Mouse (Mus musculus) liver, embryonic 15.5 days (tissue): ENCODE results near the gene Cdcp1. TPM values are rescaled to one million over a fixed set of nuclear protein-coding genes. Genes with fewer than 3 reads are reported as not detected.

Experiments
- ATAC-seq: fragments of 200-750 bp; cut with Nextera tagmentation; 2 replicates; pipeline ENCODE4 v1.8.0; 2017; ENCODE audit warnings: moderate number of reproducible peaks, mild to moderate bottlenecking, moderate library complexity; ENCODE audit not compliant: insufficient read depth
- H3K27ac ChIP-seq: fragments of 300-500 bp; sonication (generic); replicated peaks from 2 replicates; pipeline ENCODE4 v1.5.1; 2015; ENCODE audit warnings: mild to moderate bottlenecking, inconsistent platforms
- H3K27me3 ChIP-seq: fragments of 300-500 bp; sonication (generic); 2 replicates; pipeline ENCODE4 v1.6.1; 2015; ENCODE audit warnings: mild to moderate bottlenecking, inconsistent platforms
- H3K36me3 ChIP-seq: fragments of 300-500 bp; sonication (generic); replicated peaks from 2 replicates; pipeline ENCODE4 v1.6.1; 2015; ENCODE audit warnings: moderate library complexity, mild to moderate bottlenecking, inconsistent platforms
- H3K4me1 ChIP-seq: fragments of 300-500 bp; sonication (generic); replicated peaks from 2 replicates; pipeline ENCODE4 v1.6.1; 2015; ENCODE audit warnings: inconsistent platforms
- H3K4me2 ChIP-seq: fragments of 300-500 bp; sonication (generic); 2 replicates; pipeline ENCODE4 v1.6.1; 2015; ENCODE audit warnings: moderate library complexity, mild to moderate bottlenecking, inconsistent platforms
- H3K4me3 ChIP-seq: fragments of 300-500 bp; sonication (generic); replicated peaks from 2 replicates; pipeline ENCODE4 v1.5.1; 2015; ENCODE audit warnings: mild to moderate bottlenecking, inconsistent platforms
- H3K9ac ChIP-seq: fragments of 300-500 bp; sonication (generic); 2 replicates; pipeline ENCODE4 v1.6.1; 2015; ENCODE audit warnings: moderate library complexity, mild to moderate bottlenecking, inconsistent platforms
- H3K9me3 ChIP-seq: fragments of 300-500 bp; sonication (generic); replicated peaks from 2 replicates; pipeline ENCODE4 v1.6.1; 2016; ENCODE audit warnings: inconsistent platforms
- WGBS: fragments of 180-500 bp; shearing (Covaris S2); methylation state at CpG from one replicate; pipeline ENCODE4 v1.1.7; 2015; ENCODE audit warnings: mixed read lengths; ENCODE audit not compliant: insufficient replicate concordance; 5-methylcytosine and 5-hydroxymethylcytosine counted together
- polyA plus RNA-seq: library from polyadenylated mRNA; unstranded; fragments of >200 nt; fragmentation: Nextera tagmentation; extraction: Ambion mirVana; gene quantifications from 2 replicates; pipeline ENCODE4 v1.2.1, GENCODE M21; 2015

Cdcp1 gene
- 0.46 and 0.59 TPM in 2 replicates for polyA plus RNA-seq

- Histone ChIP-seq H3K27ac (no peak within 1 kb of the TSS), H3K4me3 (peak within 1 kb of the TSS; percentile 32), H3K36me3 (no peaks in the 10 kb centered on the region), H3K4me2 (peak within 1 kb of the TSS; percentile 53), H3K9ac (no peak within 1 kb of the TSS), H3K4me1 (no peaks in the 10 kb centered on the region; the same call in 1 of the 2 replicates), H3K27me3 (peaks cover 24% of the 10 kb centered on the region), H3K9me3 (no peaks in the 10 kb centered on the region)
- peak; percentile 54 for ATAC-seq
- 15% methylated on average over 45 of the region's 45 CpGs for WGBS
These were observed at the start of gene Cdcp1 for GRCm38 (mm10) chr9:123215621-123216440. Gene Cdcp1 (minus strand): TSS chr9:123216038.

GRCm38 (mm10) chr9:123260611-123261021, 44.8 kb upstream of the Cdcp1 start, which contains the start of gene Tmem158:
Gene Tmem158 (minus strand): TSS chr9:123260764.
- Histone ChIP-seq H3K4me2 (peak within 1 kb of the TSS; percentile 92), H3K4me1 (peaks cover 18% of the 10 kb centered on the region), H3K9me3 (no peaks in the 10 kb centered on the region), H3K27ac (no peak within 1 kb of the TSS), H3K27me3 (peaks cover 72% of the 10 kb centered on the region), H3K36me3 (no peaks in the 10 kb centered on the region), H3K4me3 (peak within 1 kb of the TSS; percentile 66), H3K9ac (peak within 1 kb of the TSS; percentile 42)
- ATAC-seq, result peak; percentile 86
- WGBS, result under 1% methylated on average over 40 of the region's 40 CpGs

GRCm38 (mm10) chr9:123259896-123260610, 44.2 kb upstream of the Cdcp1 start:
- H3K4me2 ChIP-seq, result peak overlapping the region; percentile 92
- H3K4me3 ChIP-seq, result peak overlapping the region; percentile 66
- H3K36me3 ChIP-seq, result no peaks in the 10 kb centered on the region
- H3K9me3 ChIP-seq, result no peaks in the 10 kb centered on the region
- under 1% methylated on average over 92 of the region's 92 CpGs for WGBS
- H3K4me1 ChIP-seq, result peaks cover 18% of the 10 kb centered on the region
- H3K27ac ChIP-seq, result no peak overlapping the region
- ATAC-seq, result peak; percentile 68
- peaks cover 75% of the 10 kb centered on the region for H3K27me3 ChIP-seq
- H3K9ac ChIP-seq, result peak overlapping the region; percentile 42

GRCm38 (mm10) chr9:123259461-123259895, 43.6 kb upstream of the Cdcp1 start:
- no peak for ATAC-seq
- 2% methylated on average over 45 of the region's 45 CpGs for WGBS
- H3K4me1 ChIP-seq, result peaks cover 18% of the 10 kb centered on the region

GRCm38 (mm10) chr9:123258796-123259195, 43.0 kb upstream of the Cdcp1 start:
- H3K36me3 ChIP-seq, result no peaks in the 10 kb centered on the region
- H3K27me3 ChIP-seq, result peaks cover 77% of the 10 kb centered on the region
- no peak for ATAC-seq
- no peaks in the 10 kb centered on the region for H3K9me3 ChIP-seq
- 51% methylated on average over 10 of the region's 10 CpGs for WGBS
- no peak overlapping the region for H3K27ac ChIP-seq
- no peak overlapping the region for H3K4me3 ChIP-seq
- H3K4me1 ChIP-seq, result peaks cover 18% of the 10 kb centered on the region
- no peak overlapping the region for H3K9ac ChIP-seq
- no peak overlapping the region for H3K4me2 ChIP-seq

More at GRCm38 (mm10) chr9:123259461-123259895, 43.6 kb upstream of the Cdcp1 start:
- no peak overlapping the region for H3K27ac ChIP-seq
- no peaks in the 10 kb centered on the region for H3K36me3 ChIP-seq
- peaks cover 77% of the 10 kb centered on the region for H3K27me3 ChIP-seq
- peak overlapping the region; percentile 92 for H3K4me2 ChIP-seq
- H3K4me3 ChIP-seq, result peak overlapping the region; percentile 66
- peak overlapping the region; percentile 42; the same call in 1 of the 2 replicates for H3K9ac ChIP-seq
- H3K9me3 ChIP-seq, result no peaks in the 10 kb centered on the region

- H3K27ac ChIP-seq, result no peak overlapping the region
- no peak overlapping the region for H3K4me3 ChIP-seq
- 55% methylated on average over 3 of the region's 3 CpGs for WGBS
- no peaks in the 10 kb centered on the region for H3K36me3 ChIP-seq
- no peak overlapping the region for H3K9ac ChIP-seq
- peaks cover 20% of the 10 kb centered on the region for H3K4me1 ChIP-seq
- ATAC-seq, result no peak
- H3K4me2 ChIP-seq, result no peak overlapping the region
- no peaks in the 10 kb centered on the region for H3K9me3 ChIP-seq
- H3K27me3 ChIP-seq, result peaks cover 56% of the 10 kb centered on the region
These were observed 39.9 kb upstream of the Cdcp1 start for GRCm38 (mm10) chr9:123255736-123256135.

- H3K27me3 ChIP-seq, result 0 out of 2 replicates have a peak, but pooled peaks cover 6% of the 10 kb centered on the region
- no peak overlapping the region for H3K4me3 ChIP-seq
- no peak overlapping the region for H3K4me2 ChIP-seq
- 20% methylated on average over 1 of the region's 1 CpGs for WGBS
- H3K9ac ChIP-seq, result no peak overlapping the region
- H3K4me1 ChIP-seq, result 0 out of 2 replicates have a peak, but pooled peaks cover 3% of the 10 kb centered on the region
- no peaks in the 10 kb centered on the region for H3K9me3 ChIP-seq
- H3K36me3 ChIP-seq, result no peaks in the 10 kb centered on the region
- no peak for ATAC-seq
- H3K27ac ChIP-seq, result no peak overlapping the region
These were observed 32.2 kb upstream of the Cdcp1 start for GRCm38 (mm10) chr9:123247992-123248391.

- no peaks in the 10 kb centered on the region for H3K4me1 ChIP-seq
- no peak for ATAC-seq
- H3K27ac ChIP-seq, result no peak overlapping the region
- H3K27me3 ChIP-seq, result 0 out of 2 replicates have a peak, but pooled peaks cover 6% of the 10 kb centered on the region
- H3K36me3 ChIP-seq, result no peaks in the 10 kb centered on the region
- no peak overlapping the region for H3K4me3 ChIP-seq
- no peak overlapping the region for H3K4me2 ChIP-seq
- 58% methylated on average over 4 of the region's 4 CpGs for WGBS
- no peak overlapping the region for H3K9ac ChIP-seq
- H3K9me3 ChIP-seq, result no peaks in the 10 kb centered on the region
These were observed 29.3 kb upstream of the Cdcp1 start for GRCm38 (mm10) chr9:123245146-123245545.

GRCm38 (mm10) chr9:123243988-123244387, 28.1 kb upstream of the Cdcp1 start:
- Histone ChIP-seq H3K4me2 (no peak overlapping the region), H3K4me3 (no peak overlapping the region), H3K27ac (no peak overlapping the region), H3K36me3 (no peaks in the 10 kb centered on the region), H3K9me3 (no peaks in the 10 kb centered on the region), H3K27me3 (0 out of 2 replicates have a peak, but pooled peaks cover 6% of the 10 kb centered on the region), H3K4me1 (no peaks in the 10 kb centered on the region), H3K9ac (no peak overlapping the region)
- WGBS, result 56% methylated on average over 10 of the region's 10 CpGs
- no peak for ATAC-seq

GRCm38 (mm10) chr9:123241191-123241590, 25.4 kb upstream of the Cdcp1 start:
- no peak overlapping the region for H3K27ac ChIP-seq

GRCm38 (mm10) chr9:123240751-123241150, 24.9 kb upstream of the Cdcp1 start:
- no peaks in the 10 kb centered on the region for H3K9me3 ChIP-seq
- no peaks in the 10 kb centered on the region for H3K36me3 ChIP-seq
- no peak overlapping the region for H3K4me3 ChIP-seq
- no peaks in the 10 kb centered on the region for H3K4me1 ChIP-seq
- H3K27ac ChIP-seq, result no peak overlapping the region
- H3K9ac ChIP-seq, result no peak overlapping the region
- no peak for ATAC-seq
- WGBS, result 68% methylated on average over 2 of the region's 2 CpGs
- H3K4me2 ChIP-seq, result no peak overlapping the region
- peaks cover 6% of the 10 kb centered on the region; the same call in 1 of the 2 replicates for H3K27me3 ChIP-seq

More at GRCm38 (mm10) chr9:123241191-123241590, 25.4 kb upstream of the Cdcp1 start:
- no peak overlapping the region for H3K4me2 ChIP-seq
- peaks cover 6% of the 10 kb centered on the region; the same call in 1 of the 2 replicates for H3K27me3 ChIP-seq
- no peaks in the 10 kb centered on the region for H3K9me3 ChIP-seq
- H3K9ac ChIP-seq, result no peak overlapping the region
- H3K4me1 ChIP-seq, result no peaks in the 10 kb centered on the region
- WGBS, result 74% methylated on average over 5 of the region's 5 CpGs
- H3K36me3 ChIP-seq, result no peaks in the 10 kb centered on the region
- ATAC-seq, result no peak
- no peak overlapping the region for H3K4me3 ChIP-seq
